Mouse (Mus musculus) activated CD4-positive, CD25-positive, alpha-beta regulatory T cell, adult 4 months (primary cell): ENCODE data around the gene Ttc37. TPM values are rescaled to one million over a fixed set of nuclear protein-coding genes. Genes with fewer than 3 reads are reported as not detected.
A peak's percentile ranks its signal among the peaks of the same experiment; 100 is the strongest.

ENCODE experiments used
- ATAC-seq: one replicate; pipeline ENCODE4 v1.8.0; 2017
- polyA plus RNA-seq, 2 experiments: library from polyadenylated mRNA; unstranded; fragments of 100-300 nt; shearing (Covaris generic); gene quantifications; one replicate each; pipeline ENCODE4 v1.2.1; 2017

The Ttc37 gene
- 10 to 100 TPM; 16.8 to 17.8 TPM for polyA plus RNA-seq

DNA sequence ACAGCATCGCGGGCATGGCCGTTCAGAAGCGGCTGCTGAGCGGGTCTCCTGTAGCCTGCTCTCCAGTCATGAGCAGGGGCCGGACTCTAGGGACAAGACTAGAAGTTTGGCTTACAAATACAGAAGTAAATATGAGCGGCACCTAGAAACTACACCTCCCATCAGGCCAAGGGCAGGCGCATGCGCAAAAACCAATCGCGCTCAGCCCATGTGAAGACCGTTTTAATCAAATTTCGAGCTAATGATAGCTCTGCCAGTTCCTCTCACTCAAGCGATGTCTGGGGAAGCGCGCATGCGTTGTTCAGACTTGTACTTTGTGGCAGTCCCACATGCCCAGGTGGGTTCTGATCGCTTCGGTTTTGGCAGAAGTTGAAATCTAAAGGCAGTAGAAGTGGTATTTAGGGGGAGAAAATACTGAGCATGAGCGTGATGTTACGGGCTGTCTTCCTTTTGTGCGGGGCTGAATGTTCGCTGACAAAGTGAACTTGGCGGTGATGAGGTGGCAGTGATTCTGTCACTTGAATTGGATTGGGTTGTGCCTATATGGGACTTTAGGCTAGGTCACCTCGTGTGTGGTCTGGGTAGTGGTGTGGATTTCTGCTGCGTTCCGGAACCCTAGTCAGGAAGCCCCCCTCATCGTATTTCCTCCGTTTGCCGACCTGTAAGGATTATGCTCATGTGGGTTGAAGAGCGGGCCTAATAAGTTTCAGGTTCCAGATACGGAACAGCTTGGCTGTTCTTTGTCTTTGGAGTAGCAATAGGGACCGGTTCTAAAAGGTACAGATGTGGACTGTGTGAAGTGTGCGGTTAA, at the start of gene Ttc37, which contains the start of gene Arsk:
Ttc37 (plus strand) TSS at position 242 of the 811 bp plus-strand sequence.
Arsk (minus strand) TSS at position 168 of the 811 bp plus-strand sequence.
- ATAC-seq: peak; percentile 93

DNA sequence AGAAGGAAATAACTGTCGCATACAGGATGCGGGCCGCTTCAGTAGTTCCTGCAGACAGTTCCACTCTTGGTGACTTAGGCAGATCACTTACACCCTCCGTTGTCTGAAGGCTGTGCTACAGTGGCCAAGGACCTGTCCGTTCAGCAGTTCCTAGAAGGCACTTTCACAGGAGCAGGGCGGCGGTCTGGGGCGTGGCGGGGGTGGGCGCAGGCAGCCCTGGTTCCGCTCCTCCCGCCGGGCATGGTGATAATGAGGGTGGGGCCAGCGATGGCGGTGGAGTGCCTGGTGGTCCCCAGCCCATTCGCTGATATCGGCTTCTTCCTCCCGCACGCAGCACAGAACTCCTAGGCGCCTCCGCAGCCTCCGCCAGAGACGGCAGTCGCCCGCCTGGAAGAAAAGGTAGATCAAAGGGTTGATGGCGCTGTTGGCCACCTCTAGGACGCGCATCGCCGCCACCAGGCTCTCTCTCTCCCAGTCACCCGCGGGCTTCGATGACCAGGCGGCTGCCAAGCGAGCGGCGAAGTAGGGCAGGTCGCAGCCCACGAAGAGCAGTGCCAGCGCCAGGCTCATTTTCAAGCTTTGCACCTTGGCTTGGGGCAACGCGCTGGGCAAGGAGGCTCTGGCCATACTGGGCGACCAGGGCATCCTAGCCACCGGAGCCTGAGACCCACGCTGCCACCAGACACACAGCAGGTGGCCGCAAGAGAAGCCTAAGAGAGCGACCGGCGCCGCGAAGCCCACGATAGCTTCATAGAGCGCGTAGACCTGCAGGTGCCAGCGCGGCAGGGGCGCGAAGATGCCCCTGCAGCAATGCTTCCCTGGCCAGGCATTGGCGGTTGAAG, 42.9 kb upstream of the Ttc37 start:
- ATAC-seq: no peak

DNA sequence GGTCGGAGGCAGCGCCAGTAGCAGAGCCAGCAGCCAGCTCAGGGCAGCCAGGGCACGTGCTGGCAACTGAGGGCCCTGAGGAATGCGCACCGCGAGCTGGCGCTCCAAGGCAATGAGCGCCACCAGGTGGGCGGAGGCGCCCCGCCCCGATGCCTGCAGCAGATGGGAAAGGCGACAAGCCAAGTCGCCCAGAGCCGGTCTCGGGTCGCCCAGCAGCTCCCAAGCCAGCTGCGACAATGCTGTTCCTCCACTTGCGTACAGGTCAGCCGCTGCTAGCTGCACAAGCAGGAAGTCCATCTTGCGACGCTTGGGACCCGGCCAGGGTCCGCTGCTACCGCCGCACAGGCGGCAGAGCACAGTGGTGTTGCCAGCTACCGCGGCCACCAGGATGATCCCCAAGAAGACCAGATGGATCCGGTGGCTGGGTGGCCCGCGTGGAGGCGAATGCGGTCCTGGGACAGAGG, 42.2 kb upstream of the Ttc37 start:
- ATAC-seq: peak; percentile 65

- no peak for ATAC-seq
Observed at GRCm38 (mm10) chr13:76056896-76057266, 41.7 kb upstream of the Ttc37 start, which contains the start of gene Gpr150. Gpr150 (minus strand) TSS chr13:76056996.

DNA sequence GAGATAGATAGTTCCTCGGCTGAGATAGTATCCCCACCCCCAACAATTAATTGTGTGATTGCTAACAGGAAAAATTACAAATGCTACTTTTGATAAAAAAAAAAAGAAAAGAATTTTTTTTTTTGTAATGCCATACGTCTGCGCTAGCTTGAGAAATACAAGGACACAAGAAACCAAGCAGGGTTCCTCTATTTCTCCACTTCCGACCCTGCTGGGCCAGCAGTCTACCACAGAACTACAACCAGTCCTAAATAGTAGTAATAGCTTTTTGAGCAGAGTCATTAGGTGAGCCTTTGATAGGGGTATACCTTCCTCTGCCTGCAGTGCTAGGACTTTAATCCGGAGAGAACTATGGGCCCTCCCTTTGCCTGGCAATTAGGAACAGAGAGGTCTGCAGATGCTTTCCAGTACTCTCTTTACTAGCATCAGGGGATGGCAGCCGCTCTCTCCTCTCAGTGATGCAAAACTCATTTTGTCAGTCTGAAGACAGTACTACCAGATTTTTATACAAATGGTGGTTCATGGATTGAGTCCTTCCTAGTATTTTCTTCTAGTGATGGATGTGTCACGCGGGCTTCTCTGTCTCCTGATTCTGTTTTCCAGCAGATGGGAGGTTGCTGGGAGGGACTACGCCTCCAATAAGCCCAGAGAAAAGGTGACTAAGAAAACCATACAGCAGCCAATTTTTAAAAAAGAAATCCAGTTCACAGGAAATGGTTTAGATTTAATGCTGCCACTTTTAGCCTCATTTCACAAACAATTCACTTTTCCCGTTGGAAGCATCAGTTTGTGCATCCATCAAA, 41.1 kb upstream of the Ttc37 start:
- ATAC-seq: no peak

DNA sequence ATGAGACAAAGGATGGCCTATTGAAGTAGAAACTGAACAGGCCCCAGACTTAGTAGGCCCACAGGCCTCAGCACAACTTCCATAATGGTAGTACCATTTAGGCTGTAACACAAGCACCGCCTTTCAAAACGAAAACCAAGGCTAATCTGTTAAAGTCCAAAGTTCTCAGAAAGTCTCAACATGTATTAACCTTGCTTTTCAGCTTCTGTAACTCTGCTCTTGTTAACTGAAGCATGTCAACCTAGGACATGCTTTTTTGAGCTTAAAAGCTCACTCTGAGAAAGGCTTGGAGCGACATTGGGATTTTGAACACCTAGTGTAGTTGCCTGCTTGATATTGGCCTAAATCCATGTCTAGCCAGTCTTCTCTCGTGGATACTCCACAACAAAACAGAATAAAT, 38.9 kb upstream of the Ttc37 start:
- ATAC-seq: no peak

GRCm38 (mm10) chr13:76062126-76062525, 36.4 kb upstream of the Ttc37 start:
- ATAC-seq: no peak

DNA sequence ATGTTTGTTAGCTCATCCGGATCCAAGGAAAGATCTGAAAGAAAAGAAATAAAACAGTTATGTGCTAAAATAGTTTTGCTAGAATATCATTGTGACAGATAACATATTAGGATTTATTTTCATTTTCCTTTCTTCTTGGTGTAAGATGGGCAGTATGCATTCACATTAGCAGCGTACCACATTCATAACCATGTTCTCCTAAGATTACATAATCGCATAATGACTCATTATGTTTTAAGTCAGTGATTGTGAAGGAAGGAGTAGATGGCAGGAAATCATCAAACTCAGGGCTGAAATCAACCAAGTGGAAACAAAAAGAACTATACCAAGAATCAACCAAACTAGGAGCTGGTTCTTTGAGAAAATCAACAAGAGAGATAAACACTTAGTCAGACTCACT, 36.0 kb upstream of the Ttc37 start:
- no peak for ATAC-seq

- no peak for ATAC-seq
Observed at GRCm38 (mm10) chr13:76063548-76063947, 35.0 kb upstream of the Ttc37 start.

- no peak for ATAC-seq
Observed at GRCm38 (mm10) chr13:76064363-76064945, 34.1 kb upstream of the Ttc37 start.

DNA sequence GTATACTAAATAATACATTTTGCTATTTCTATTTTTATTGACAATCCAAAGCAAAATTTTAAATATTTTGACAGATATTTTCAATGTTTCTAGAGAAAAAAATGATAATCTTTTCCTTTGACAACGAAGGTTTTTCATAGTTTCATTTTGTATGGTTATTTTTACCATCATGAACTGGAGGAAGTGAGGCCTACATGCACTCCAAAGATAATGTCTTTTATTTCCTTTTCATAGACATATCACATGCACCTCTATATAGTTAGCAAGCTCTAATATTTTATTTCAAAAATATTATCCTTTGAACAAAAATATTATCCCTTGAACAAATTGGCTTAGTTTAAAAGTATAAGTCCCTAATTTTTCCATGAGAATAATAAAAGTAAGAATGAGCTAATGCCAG, 24.2 kb upstream of the Ttc37 start:
- no peak for ATAC-seq

DNA sequence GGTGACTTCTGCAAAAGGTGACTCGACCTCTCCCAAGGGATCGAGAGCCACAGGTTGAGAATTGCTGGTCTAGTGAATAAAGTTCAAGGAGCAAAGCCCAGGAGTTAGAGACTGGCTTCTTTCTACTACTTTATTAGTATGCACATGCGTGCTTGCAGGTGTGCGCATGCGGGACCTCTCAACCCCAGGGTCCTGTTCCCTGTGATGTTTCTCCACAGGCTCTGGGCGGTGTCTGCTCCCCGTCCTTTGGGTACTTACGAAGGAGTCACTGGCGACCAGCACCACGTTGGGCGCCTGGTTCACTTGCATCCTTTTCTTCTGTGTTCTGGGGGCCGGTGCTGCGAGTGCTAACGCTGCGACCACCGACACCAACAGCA, 430 bp upstream of the Ttc37 start:
- peak; percentile 20 for ATAC-seq

- ATAC-seq: no peak
Observed at GRCm38 (mm10) chr13:76101989-76102388, 3.5 kb downstream of the Ttc37 start.

- no peak for ATAC-seq
Observed at GRCm38 (mm10) chr13:76109069-76109824, 10.7 kb downstream of the Ttc37 start.

DNA sequence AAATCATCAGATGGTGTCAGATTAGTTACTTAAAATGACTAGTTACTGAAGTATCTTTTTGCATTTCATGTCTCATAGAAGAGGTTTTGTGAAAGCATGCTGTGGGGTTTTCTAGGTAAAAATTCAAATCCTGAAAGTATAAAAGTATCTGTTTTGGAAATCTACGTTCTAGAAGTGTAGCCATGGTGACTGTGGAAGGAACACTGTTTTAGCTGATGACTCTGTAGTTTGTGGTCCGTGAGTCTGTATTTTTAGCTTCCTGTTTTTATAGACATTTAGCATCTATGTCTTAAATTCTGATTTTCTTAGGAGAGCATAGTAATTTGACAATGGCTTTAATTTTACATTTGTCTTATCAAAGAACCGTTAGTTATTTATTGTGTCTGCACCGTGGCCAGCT, 30.3 kb downstream of the Ttc37 start:
- ATAC-seq: peak; percentile 68

DNA sequence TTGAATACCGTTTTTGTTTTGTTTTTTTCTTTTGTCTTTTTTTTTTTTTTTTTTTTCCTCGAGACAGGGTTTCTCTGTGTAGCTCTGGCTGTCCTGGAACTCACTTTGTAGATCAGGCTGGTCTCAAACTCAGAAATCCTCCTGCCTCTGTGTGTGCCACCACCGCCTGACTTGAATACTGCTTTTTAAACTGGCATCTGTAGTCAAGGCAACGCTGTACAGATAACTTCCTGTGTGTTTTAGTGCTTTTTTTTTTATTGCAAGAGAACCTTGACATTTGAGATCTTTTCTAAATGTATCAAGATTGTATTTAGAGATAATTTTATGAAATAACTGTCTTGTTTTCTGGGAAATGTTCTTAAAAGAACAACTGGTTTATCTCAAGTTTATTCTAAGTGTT, 33.9 kb downstream of the Ttc37 start:
- peak; percentile 47 for ATAC-seq

DNA sequence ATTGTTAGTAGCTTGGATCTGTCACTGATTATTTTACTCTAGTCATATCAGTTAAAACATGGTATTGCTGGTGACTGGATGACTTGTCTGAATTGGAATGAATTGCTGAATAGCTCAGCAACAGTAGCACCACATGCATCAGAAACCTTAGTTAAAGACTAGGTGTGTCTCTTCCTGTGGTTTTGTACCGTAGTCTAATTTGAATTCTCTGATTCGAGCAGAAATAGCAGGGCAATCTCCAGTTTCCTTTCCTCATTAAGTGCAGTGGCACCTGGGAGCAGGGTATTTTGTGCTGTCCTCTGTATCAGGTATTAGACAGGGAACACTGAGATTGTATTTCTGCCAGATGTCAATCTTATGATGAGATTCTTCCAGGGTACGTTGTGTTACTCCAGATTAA, 40.3 kb downstream of the Ttc37 start:
- ATAC-seq: peak; percentile 75

GRCm38 (mm10) chr13:76141117-76141808, 42.7 kb downstream of the Ttc37 start:
- no peak for ATAC-seq

GRCm38 (mm10) chr13:76150483-76150882, 51.9 kb downstream of the Ttc37 start:
- ATAC-seq: no peak

- no peak for ATAC-seq
Observed at GRCm38 (mm10) chr13:76157099-76157498, 58.6 kb downstream of the Ttc37 start.

DNA sequence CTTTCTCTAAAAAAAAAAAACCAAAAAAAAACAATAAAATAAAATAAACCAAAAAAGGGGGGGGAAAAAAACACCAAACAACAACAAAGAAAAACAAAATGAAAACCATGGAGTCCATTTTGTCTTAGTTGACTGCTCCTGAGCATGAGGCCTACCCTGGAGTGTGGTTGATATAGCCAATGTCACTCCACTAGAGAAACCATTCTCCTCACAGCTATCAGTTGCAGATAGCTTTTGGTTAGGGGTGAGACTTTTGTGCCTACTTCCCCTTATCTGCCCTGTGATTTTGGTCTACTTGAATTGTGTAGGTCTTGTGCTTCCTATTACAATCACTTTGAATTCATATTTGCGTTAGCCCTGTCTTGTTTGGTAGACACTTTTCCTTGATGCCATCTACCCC, 59.0 kb downstream of the Ttc37 start:
- no peak for ATAC-seq
